Mouse (Mus musculus) T-cell, adult 66 days (primary cell): Measurements from ENCODE around the gene Rph3a. TPM values are rescaled to one million over a fixed set of nuclear protein-coding genes. Genes with fewer than 3 reads are reported as not detected.

Experiments
- total RNA-seq, 2 experiments: library from RNA; stranded (reverse); gene quantifications; 3 replicates in 1 of 2; 4 replicates in 1 of 2; pipeline ENCODE4 v1.2.4; 2023

The Rph3a gene
- total RNA-seq, result not detected

GRCm38 (mm10) chr5:121009811-121010569 is at the start of gene Rph3a:
Gene Rph3a, minus strand, starts transcription at chr5:121010092.

DNA sequence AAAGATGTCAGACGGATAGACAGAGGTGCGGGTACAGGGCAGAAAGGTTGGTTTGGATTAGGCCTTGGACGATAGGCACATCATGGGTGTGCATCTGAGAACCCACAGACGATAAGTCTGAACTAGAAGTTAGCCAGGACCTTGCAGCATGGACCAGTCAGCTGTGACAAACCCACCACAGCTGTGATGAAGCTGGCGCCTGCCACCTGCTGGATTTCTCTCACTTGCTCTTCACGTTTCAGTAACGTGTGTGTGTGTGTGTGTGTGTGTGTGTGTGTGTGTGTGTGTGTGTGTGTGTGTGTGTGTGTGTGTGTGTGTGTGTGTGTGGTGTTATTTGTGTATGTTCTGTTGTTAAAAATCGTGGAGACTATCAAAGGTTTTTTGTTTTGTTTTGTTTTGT is 95.7 kb downstream of the Rph3a start, which contains the start of gene Oas1d:
TSS of gene Oas1d (plus strand) at position 333 of the 400 bp plus-strand sequence.

DNA sequence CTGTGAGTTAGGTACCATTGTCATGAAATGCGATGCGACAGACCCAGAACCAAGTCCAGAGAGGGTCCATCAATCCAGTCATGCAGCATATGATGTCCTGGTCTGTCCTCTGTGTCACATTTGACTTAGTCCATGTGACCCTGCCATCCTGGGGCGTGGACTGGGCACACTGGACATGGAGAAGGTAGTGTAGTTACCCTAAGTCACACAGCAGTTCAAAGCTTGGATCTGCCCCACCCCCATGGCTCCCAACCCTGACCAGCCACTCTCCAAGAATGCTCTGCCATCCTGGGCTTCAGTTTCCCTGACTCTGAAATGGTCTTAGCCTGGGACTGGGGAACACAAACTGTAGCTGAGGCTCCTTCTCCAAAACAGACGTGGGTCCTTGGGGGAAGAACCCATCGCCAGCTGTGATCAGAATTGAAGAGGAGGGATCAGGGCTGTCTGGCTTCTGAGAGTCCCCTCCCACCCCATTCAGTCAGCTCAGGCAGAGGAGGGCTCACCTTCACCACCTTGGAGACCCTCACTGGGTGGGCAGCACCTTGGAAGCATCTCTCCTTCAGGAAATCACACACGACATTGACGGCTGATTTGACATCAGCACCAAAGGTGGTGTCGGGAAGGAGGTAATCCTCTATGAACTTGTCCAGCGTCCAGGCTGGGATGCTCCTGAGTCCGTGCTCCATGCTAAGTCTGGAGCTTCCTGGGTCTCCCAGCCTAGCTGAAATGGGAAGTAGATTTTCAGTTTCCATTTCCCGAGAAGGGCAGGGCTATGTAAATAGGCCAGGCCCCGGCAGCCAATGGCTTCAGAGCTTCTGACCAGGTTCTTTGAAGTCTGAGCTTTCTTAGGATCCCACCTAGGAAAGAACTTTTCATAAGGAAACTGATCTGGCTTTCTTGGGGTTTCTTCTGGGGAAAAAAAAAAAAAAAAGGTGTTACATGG is 102.8 kb downstream of the Rph3a start, which contains the start of gene Oas1a:
TSS of gene Oas1a (minus strand) at position 731 of the 943 bp plus-strand sequence.

Other genes starting within 250 kb of the Rph3a start
- 10 to 100 TPM; 15.4 to 27.4 TPM for gene Oas3, start 232.4 kb downstream of the Rph3a start, total RNA-seq
- gene Oas1e, start 214.6 kb downstream of the Rph3a start, total RNA-seq, result 1 to 10 TPM in 1 of 2 experiments, under 1 TPM in 1; 0.74 to 1.8 TPM
- 10 to 100 TPM; 11.0 to 13.1 TPM for gene Oas1c, start 197.6 kb downstream of the Rph3a start, total RNA-seq
- not detected for gene Oas1f, start 162.7 kb downstream of the Rph3a start, total RNA-seq
- not detected for gene Oas1h, start 148.7 kb downstream of the Rph3a start, total RNA-seq
- not detected for gene Oas1g, start 122.5 kb downstream of the Rph3a start, total RNA-seq
- 1 to 10 TPM; 3.1 to 5.1 TPM for gene Oas1a, start 102.6 kb downstream of the Rph3a start, total RNA-seq
- not detected for gene Oas1d, start 95.6 kb downstream of the Rph3a start, total RNA-seq
- 10 to 100 TPM; 42.3 to 42.5 TPM for gene Ptpn11, start 181.3 kb upstream of the Rph3a start, total RNA-seq
- 1,000 to 10,000 TPM; 2,043 to 2,125 TPM for gene Rpl6, start 194.4 kb upstream of the Rph3a start, total RNA-seq
- gene Hectd4, start 210.1 kb upstream of the Rph3a start, total RNA-seq, result 10 to 100 TPM; 63.2 to 64.9 TPM